Mouse (Mus musculus) CH12.LX (cell line): ENCODE measurements around the gene Scmh1. TPM values are rescaled to one million over a fixed set of nuclear protein-coding genes. Genes with fewer than 3 reads are reported as not detected.

Experiments used
- DNase-seq: peaks from one replicate; pipeline ENCODE4 v3.0.0-alpha.2; 2013; ENCODE audit errors: extremely low read depth
- H3K27ac ChIP-seq: 2 replicates; pipeline ENCODE4 v1.5.1; 2012; ENCODE audit warnings: low read depth, mild to moderate bottlenecking, control low read depth, moderate library complexity; ENCODE audit not compliant: insufficient read depth
- H3K27me3 ChIP-seq: replicated peaks from 2 replicates; pipeline ENCODE3; 2012; ENCODE audit warnings: inconsistent platforms
- H3K36me3 ChIP-seq, 2 experiments: replicated peaks in 1 of 2; 2 replicates each; pipeline versions ENCODE3 to v1.6.1; 2012; ENCODE audit warnings: inconsistent platforms in 1 of 2, low read length in 1 of 2, mild to moderate bottlenecking in 1 of 2, mixed read lengths in 1 of 2, moderate library complexity in 1 of 2; ENCODE audit not compliant: control insufficient read depth in 1 of 2, insufficient read depth in 1 of 2
- H3K4me1 ChIP-seq, 2 experiments: 2 replicates each; pipeline ENCODE4 v1.6.1; 2012; ENCODE audit warnings: inconsistent platforms in 1 of 2, moderate library complexity in 1 of 2; ENCODE audit not compliant: insufficient read depth in 2 of 2, control insufficient read depth in 1 of 2
- H3K4me2 ChIP-seq: 2 replicates; pipeline ENCODE4 v1.6.1; 2012; ENCODE audit warnings: low read depth, mild to moderate bottlenecking, control low read depth; ENCODE audit not compliant: poor library complexity, insufficient read depth, severe bottlenecking
- H3K4me3 ChIP-seq, 3 experiments: fragments of 150-350 bp in 1 of 3; sonication (generic) in 1 of 3; replicated peaks in 1 of 3; 2 replicates each; pipeline versions ENCODE3 to v1.5.1; 2011 to 2012; ENCODE audit warnings: low read depth in 2 of 3, low read length in 2 of 3, mild to moderate bottlenecking in 2 of 3, moderate library complexity in 2 of 3, control low read depth in 1 of 3, improper control_type of control experiment in 1 of 3, inconsistent platforms in 1 of 3, mixed read lengths in 1 of 3; ENCODE audit not compliant: poor library complexity in 1 of 3
- H3K79me2 ChIP-seq: replicated peaks from 2 replicates; pipeline ENCODE4 v1.6.1; 2012; ENCODE audit warnings: mild to moderate bottlenecking, moderate library complexity; ENCODE audit not compliant: control insufficient read depth, poor library complexity, insufficient read depth, severe bottlenecking; ENCODE audit errors: extremely low read depth
- H3K9ac ChIP-seq: 2 replicates; pipeline ENCODE4 v1.6.1; 2012; ENCODE audit warnings: low read depth, mild to moderate bottlenecking, control low read depth, moderate library complexity; ENCODE audit not compliant: insufficient read depth
- H3K9me3 ChIP-seq: replicated peaks from 2 replicates; pipeline ENCODE3; 2012; ENCODE audit warnings: low read length, inconsistent platforms, mixed read lengths
- BHLHE40 ChIP-seq: IDR thresholded peaks from 2 replicates; pipeline ENCODE4 v1.6.1; 2011; ENCODE audit warnings: mild to moderate bottlenecking, low read depth, low read length, improper control_type of control experiment
- CHD1 ChIP-seq: IDR thresholded peaks from 2 replicates; pipeline ENCODE4 v1.6.1; 2012; ENCODE audit warnings: low read depth, low read length, improper control_type of control experiment, inconsistent platforms
- CHD2 ChIP-seq: IDR thresholded peaks from 2 replicates; pipeline ENCODE4 v1.6.1; 2011; ENCODE audit warnings: low read length, improper control_type of control experiment
- CTCF ChIP-seq, 2 experiments: IDR thresholded peaks in 1 of 2; conservative IDR thresholded peaks in 1 of 2; 2 replicates each; pipeline ENCODE4 v1.5.1; 2011 to 2012; ENCODE audit warnings: low read depth in 2 of 2, low read length in 2 of 2, improper control_type of control experiment in 1 of 2, inconsistent platforms in 1 of 2, mild to moderate bottlenecking in 1 of 2, moderate library complexity in 1 of 2
- ELF1 ChIP-seq: IDR thresholded peaks from 2 replicates; pipeline ENCODE4 v1.6.1; 2014; ENCODE audit warnings: low read depth, mild to moderate bottlenecking, inconsistent platforms, low read length, improper control_type of control experiment
- EP300 ChIP-seq: IDR thresholded peaks from 2 replicates; pipeline ENCODE4 v1.6.1; 2011; ENCODE audit warnings: low read length, improper control_type of control experiment
- ETS1 ChIP-seq: conservative IDR thresholded peaks from 2 replicates; pipeline ENCODE4 v1.6.1; 2012; ENCODE audit warnings: low read depth, mild to moderate bottlenecking, inconsistent platforms, low read length, improper control_type of control experiment, moderate library complexity
- IRF4 ChIP-seq: IDR thresholded peaks from 2 replicates; pipeline ENCODE4 v1.6.1; 2014; ENCODE audit warnings: low read depth, mild to moderate bottlenecking, inconsistent platforms, low read length, improper control_type of control experiment
- JUND ChIP-seq: conservative IDR thresholded peaks from 2 replicates; pipeline ENCODE4 v1.6.1; 2011; ENCODE audit warnings: low read depth, low read length, improper control_type of control experiment
- MAFK ChIP-seq: IDR thresholded peaks from 2 replicates; pipeline ENCODE4 v1.6.1; 2011; ENCODE audit warnings: low read length, improper control_type of control experiment; ENCODE audit not compliant: insufficient replicate concordance
- MAX ChIP-seq: IDR thresholded peaks from 2 replicates; pipeline ENCODE4 v1.6.1; 2011; ENCODE audit warnings: low read length, improper control_type of control experiment
- MEF2A ChIP-seq: IDR thresholded peaks from 2 replicates; pipeline ENCODE4 v1.6.1; 2014; ENCODE audit warnings: low read depth, mild to moderate bottlenecking, inconsistent platforms, low read length, improper control_type of control experiment, borderline replicate concordance
- MYC ChIP-seq: IDR thresholded peaks from 2 replicates; pipeline ENCODE4 v1.6.1; 2011; ENCODE audit warnings: low read depth, mild to moderate bottlenecking, improper control_type of control experiment, low read length
- NELFE ChIP-seq: IDR thresholded peaks from 2 replicates; pipeline ENCODE4 v1.6.1; 2011; ENCODE audit warnings: low read depth, low read length, improper control_type of control experiment
- NRF1 ChIP-seq: IDR thresholded peaks from 2 replicates; pipeline ENCODE4 v1.6.1; 2014; ENCODE audit warnings: low read depth, mild to moderate bottlenecking, inconsistent platforms, low read length, improper control_type of control experiment, moderate library complexity
- POLR2A ChIP-seq: IDR thresholded peaks from 2 replicates; pipeline ENCODE4 v1.6.1; 2011; ENCODE audit warnings: low read depth, mild to moderate bottlenecking, improper control_type of control experiment, low read length
- RAD21 ChIP-seq: IDR thresholded peaks from 2 replicates; pipeline ENCODE4 v1.6.1; 2011; ENCODE audit warnings: low read depth, mild to moderate bottlenecking, low read length, improper control_type of control experiment, moderate library complexity
- RCOR1 ChIP-seq: conservative IDR thresholded peaks from 2 replicates; pipeline ENCODE4 v1.6.1; 2012; ENCODE audit warnings: low read depth, mild to moderate bottlenecking, inconsistent platforms, low read length, improper control_type of control experiment
- SMC3 ChIP-seq: IDR thresholded peaks from 2 replicates; pipeline ENCODE4 v1.6.1; 2011; ENCODE audit warnings: low read depth, low read length, improper control_type of control experiment
- TCF12 ChIP-seq: IDR thresholded peaks from 2 replicates; pipeline ENCODE4 v1.6.1; 2014; ENCODE audit warnings: low read depth, mild to moderate bottlenecking, inconsistent platforms, low read length, improper control_type of control experiment
- UBTF ChIP-seq: IDR thresholded peaks from 2 replicates; pipeline ENCODE4 v1.6.1; 2012; ENCODE audit warnings: low read depth, mild to moderate bottlenecking, inconsistent platforms, low read length, improper control_type of control experiment, moderate library complexity
- USF1 ChIP-seq: IDR thresholded peaks from 2 replicates; pipeline ENCODE4 v1.6.1; 2014; ENCODE audit warnings: low read depth, mild to moderate bottlenecking, inconsistent platforms, low read length, improper control_type of control experiment
- ZC3H11A ChIP-seq: IDR thresholded peaks from 2 replicates; pipeline ENCODE4 v1.6.1; 2012; ENCODE audit warnings: low read depth, mild to moderate bottlenecking, inconsistent platforms, low read length, improper control_type of control experiment
- ZMIZ1 ChIP-seq: IDR thresholded peaks from 2 replicates; pipeline ENCODE4 v1.6.1; 2012; ENCODE audit warnings: low read depth, mild to moderate bottlenecking, inconsistent platforms, low read length, improper control_type of control experiment
- dilution Hi-C: fragments of 300-500 bp; cut with MboI; formaldehyde crosslinking; loops from 2 replicates; pipeline ENCODE4 v1.14.3; 2020; ENCODE audit warnings: low sequenced_read_pairs; ENCODE audit not compliant: extremely low pct_unique_long_range_greater_than_20kb, extremely low pct_ligation_motif_present
- in situ Hi-C: fragments of 300-500 bp; cut with MboI; formaldehyde crosslinking; loops from 3 replicates; pipeline ENCODE4 v1.14.3; 2019; ENCODE audit warnings: low sequenced_read_pairs, low pct_ligation_motif_present, low pct_unique_long_range_greater_than_20kb, mixed read lengths
- polyA plus RNA-seq: library from polyadenylated mRNA; unstranded; fragments of >175 nt; gene quantifications from 2 replicates; pipeline ENCODE4 v1.2.1, GENCODE M21; 2012; ENCODE audit warnings: low read depth; ENCODE audit not compliant: insufficient read length
- total RNA-seq, 2 experiments: library from RNA; depleted of rRNA; stranded (reverse); fragments of 300-350 nt in 1 of 2; fragments of >200 nt in 1 of 2; gene quantifications; 2 replicates each; pipeline ENCODE4 v1.2.3; 2012 to 2014

Scmh1 gene
- total and polyA plus RNA-seq, 3 experiments: 3.2 to 24.0 (median 3.5) TPM

GRCm38 (mm10) chr4:120365456-120365855 lies 39.6 kb upstream of the Scmh1 start:
- H3K9me3 ChIP-seq: no peaks in the 10 kb centered on the region
- peaks cover 0 to 30% of the 10 kb centered on the region in 2 experiments; a peak in 3 of 4 replicates for H3K4me1 ChIP-seq
- no peaks in the 10 kb centered on the region for H3K36me3 ChIP-seq
- no peak for TF ChIP-seq ZMIZ1
- no peak for TF ChIP-seq MAX
- no peak for TF ChIP-seq EP300
- TF ChIP-seq MYC: no peak
- TF ChIP-seq TCF12: no peak
- TF ChIP-seq IRF4: no peak
- TF ChIP-seq NRF1: no peak
- no peak for TF ChIP-seq MEF2A
- no peak for TF ChIP-seq MAFK
- no peak for TF ChIP-seq RCOR1
- no peak for TF ChIP-seq ZC3H11A
- TF ChIP-seq POLR2A: no peak
- TF ChIP-seq CHD2: no peak
- TF ChIP-seq BHLHE40: no peak
- TF ChIP-seq USF1: no peak
- no peak for TF ChIP-seq ETS1
- no peak for TF ChIP-seq UBTF
- no peak overlapping the region for H3K4me3 ChIP-seq
- H3K79me2 ChIP-seq: no peaks in the 10 kb centered on the region
- H3K27ac ChIP-seq: no peak overlapping the region
- H3K9ac ChIP-seq: no peak overlapping the region
- peaks cover 32% of the 10 kb centered on the region for H3K27me3 ChIP-seq
- in situ Hi-C loops: no loop called here
- H3K4me2 ChIP-seq: no peak overlapping the region
- dilution Hi-C loops: no loop called here
- no peak for DNase-seq

- Histone ChIP-seq H3K36me3 (no peaks in the 10 kb centered on the region), H3K9me3 (no peaks in the 10 kb centered on the region), H3K4me2 (no peak overlapping the region), H3K4me1 (peaks cover 3 to 55% of the 10 kb centered on the region in 2 experiments), H3K4me3 (no peak overlapping the region), H3K79me2 (no peaks in the 10 kb centered on the region), H3K27ac (no peak overlapping the region), H3K27me3 (peaks cover 17% of the 10 kb centered on the region), H3K9ac (no peak overlapping the region)
- dilution Hi-C loops (no loop called here), in situ Hi-C loops (no loop called here)
- DNase-seq: no peak
- TF ChIP-seq NRF1 (no peak), NELFE (no peak), ZC3H11A (no peak), MEF2A (no peak), JUND (no peak), BHLHE40 (no peak), CHD1 (no peak), RCOR1 (no peak), CTCF (conservative IDR thresholded peaks at IDR 0.05 in 1 of 2, IDR thresholded peaks at IDR 0.05 in 1 of 2; ENCODE audit: low read depth in 2 of 2, low read length in 2 of 2) (no peak), ELF1 (no peak), MAFK (no peak), ETS1 (no peak), CHD2 (no peak), ZMIZ1 (no peak), USF1 (no peak), EP300 (no peak), RAD21 (no peak), SMC3 (no peak), MAX (no peak), IRF4 (no peak)
Observed at GRCm38 (mm10) chr4:120368031-120368430, 37.0 kb upstream of the Scmh1 start.
